Mouse (Mus musculus): Measurements from ENCODE around the gene Slc9b1. TPM values are rescaled to one million over a fixed set of nuclear protein-coding genes. Genes with fewer than 3 reads are reported as not detected.

Gene Slc9b1
- polyA plus RNA-seq, 1 experiment from 2014 or later, result not detected

DNA sequence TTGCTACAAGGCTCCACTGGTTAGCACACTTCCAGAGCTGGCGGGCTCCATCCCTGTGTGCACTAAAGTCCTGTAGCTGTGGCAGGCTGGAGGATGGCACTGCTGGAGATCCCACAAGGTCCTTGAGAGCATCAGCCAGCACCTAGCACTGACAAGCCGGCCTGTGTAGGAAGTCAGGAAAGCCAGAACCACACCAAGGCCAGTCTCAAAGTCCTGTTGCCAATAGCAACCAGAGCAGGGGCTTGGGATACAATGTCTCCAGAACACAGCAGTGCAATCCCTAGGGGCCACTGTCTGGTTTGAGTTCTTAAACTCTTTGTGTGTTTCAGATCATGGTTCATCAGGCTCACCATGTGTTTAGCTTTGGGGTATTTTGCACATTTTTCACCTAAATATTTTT is 33.0 kb upstream of the Slc9b1 start:
- no peaks in the 10 kb centered on the region for H3K36me3 ChIP-seq (ENCODE audit: control insufficient read depth, insufficient read depth, low read length)
- no peak overlapping the region for H3K9ac ChIP-seq (ENCODE audit: low read length)
- WGBS, result 83% methylated on average over 2 of the region's 2 CpGs
- 0 out of 2 replicates have a peak, but pooled peaks cover 4% of the 10 kb centered on the region for H3K9me3 ChIP-seq (replicated peaks; ENCODE audit: control insufficient read depth, low read length)
- H3K27me3 ChIP-seq (replicated peaks; ENCODE audit: control insufficient read depth, insufficient read depth, low read length), result no peaks in the 10 kb centered on the region
- H3K4me1 ChIP-seq (ENCODE audit: control insufficient read depth, insufficient read depth, low read length), result no peaks in the 10 kb centered on the region
- H3K4me3 ChIP-seq (ENCODE audit: low read depth, low read length), result no peak overlapping the region
- H3K27ac ChIP-seq (ENCODE audit: low read depth, low read length), result no peak overlapping the region
- no peak overlapping the region for H3K4me2 ChIP-seq (ENCODE audit: low read length)
- ATAC-seq (no peak), DNase-seq (ENCODE audit: low spot score) (no peak)

DNA sequence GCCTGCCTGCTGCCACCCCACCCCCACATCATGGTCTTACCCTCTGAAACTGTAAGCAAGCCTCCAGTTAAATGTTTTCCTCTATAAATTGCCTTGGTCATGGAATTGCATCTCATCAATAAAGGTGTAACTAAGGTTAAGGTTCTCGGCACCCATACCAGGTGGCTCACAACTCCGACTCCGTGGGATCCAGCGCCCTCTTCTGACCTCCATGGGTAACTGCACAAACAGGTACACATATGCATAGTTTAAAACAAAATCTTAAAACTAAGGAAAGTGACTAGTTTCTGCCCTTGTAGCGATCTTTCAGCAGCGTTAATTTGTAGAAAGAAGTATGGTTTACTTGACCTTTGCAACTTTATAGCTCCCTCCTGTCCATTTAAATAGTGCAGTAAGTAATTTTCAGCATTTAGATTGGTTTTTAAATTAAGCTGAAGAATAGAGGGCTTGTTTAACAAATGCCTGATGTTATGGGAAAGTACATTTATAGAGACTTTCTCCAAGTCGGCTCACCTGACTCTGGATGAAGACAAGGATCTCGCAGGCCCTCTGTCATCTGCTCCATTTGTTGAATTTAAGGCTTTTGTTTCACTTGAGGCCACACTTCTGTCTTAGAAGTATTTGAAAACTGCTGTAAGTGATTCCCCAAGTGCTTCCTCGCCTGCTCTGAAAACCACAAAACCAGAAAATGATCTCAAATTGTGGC is 32.0 kb upstream of the Slc9b1 start:
- Histone ChIP-seq H3K36me3 (ENCODE audit: control insufficient read depth, insufficient read depth, low read length) (no peaks in the 10 kb centered on the region), H3K27ac (ENCODE audit: low read depth, low read length) (no peak overlapping the region), H3K27me3 (replicated peaks; ENCODE audit: control insufficient read depth, insufficient read depth, low read length) (no peaks in the 10 kb centered on the region), H3K9ac (ENCODE audit: low read length) (no peak overlapping the region), H3K4me3 (ENCODE audit: low read depth, low read length) (no peak overlapping the region), H3K4me2 (ENCODE audit: low read length) (no peak overlapping the region), H3K4me1 (ENCODE audit: control insufficient read depth, insufficient read depth, low read length) (no peaks in the 10 kb centered on the region), H3K9me3 (replicated peaks; ENCODE audit: control insufficient read depth, low read length) (0 out of 2 replicates have a peak, but pooled peaks cover 4% of the 10 kb centered on the region)
- WGBS, result 92% methylated on average over 9 of the region's 9 CpGs
- DNase-seq (ENCODE audit: low spot score), result no peak
- no peak for ATAC-seq

DNA sequence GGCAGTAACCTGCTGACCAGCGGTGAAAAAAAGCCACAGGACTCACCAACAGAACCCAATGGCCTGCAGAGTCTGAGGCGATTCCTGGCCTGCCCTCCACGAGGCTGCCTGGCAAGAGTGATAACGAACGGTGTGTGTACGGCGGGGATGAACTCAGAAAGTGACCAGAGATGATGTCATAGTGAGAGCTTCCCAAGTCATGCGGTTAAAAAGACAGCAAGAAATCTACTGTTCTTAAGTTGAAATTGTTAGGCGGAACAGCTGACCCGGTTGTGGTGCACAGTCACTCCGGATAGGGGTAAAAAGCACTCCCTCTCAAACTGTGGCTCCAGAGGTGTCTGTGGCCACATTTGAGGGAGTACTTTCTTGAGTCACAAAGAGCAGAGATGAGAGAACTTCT is 29.5 kb upstream of the Slc9b1 start:
- H3K9ac ChIP-seq (ENCODE audit: low read length), result no peak overlapping the region
- H3K4me3 ChIP-seq (ENCODE audit: low read depth, low read length), result no peak overlapping the region
- no peak overlapping the region for H3K4me2 ChIP-seq (ENCODE audit: low read length)
- H3K36me3 ChIP-seq (ENCODE audit: control insufficient read depth, insufficient read depth, low read length), result no peaks in the 10 kb centered on the region
- H3K4me1 ChIP-seq (ENCODE audit: control insufficient read depth, insufficient read depth, low read length), result no peaks in the 10 kb centered on the region
- no peak for DNase-seq (ENCODE audit: low spot score)
- no peaks in the 10 kb centered on the region for H3K27me3 ChIP-seq (replicated peaks; ENCODE audit: control insufficient read depth, insufficient read depth, low read length)
- WGBS, result 91% methylated on average over 11 of the region's 11 CpGs
- no peak for ATAC-seq
- 0 out of 2 replicates have a peak, but pooled peaks cover 4% of the 10 kb centered on the region for H3K9me3 ChIP-seq (replicated peaks; ENCODE audit: control insufficient read depth, low read length)
- H3K27ac ChIP-seq (ENCODE audit: low read depth, low read length), result no peak overlapping the region

DNA sequence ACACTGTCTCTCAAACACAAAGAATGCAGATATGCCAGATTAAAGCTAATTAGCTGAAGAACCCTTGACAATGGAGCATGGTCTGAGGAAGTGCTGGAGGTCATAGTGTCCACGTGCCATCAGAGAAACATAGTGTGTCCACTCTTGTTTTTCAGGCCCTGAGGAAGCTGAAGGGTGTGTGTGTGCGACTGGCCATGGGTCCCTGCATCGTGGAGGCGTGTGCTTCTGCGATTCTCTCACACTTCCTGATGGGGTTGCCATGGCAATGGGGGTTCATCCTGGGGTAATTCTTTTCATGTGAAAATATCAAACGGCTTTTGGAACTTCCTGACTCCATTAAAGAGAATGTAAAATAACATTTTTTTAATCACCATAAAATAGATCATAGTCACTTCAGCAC is 23.5 kb upstream of the Slc9b1 start:
- H3K4me3 ChIP-seq (ENCODE audit: low read depth, low read length), result no peak overlapping the region
- ATAC-seq, result no peak
- H3K9ac ChIP-seq (ENCODE audit: low read length), result no peak overlapping the region

DNA sequence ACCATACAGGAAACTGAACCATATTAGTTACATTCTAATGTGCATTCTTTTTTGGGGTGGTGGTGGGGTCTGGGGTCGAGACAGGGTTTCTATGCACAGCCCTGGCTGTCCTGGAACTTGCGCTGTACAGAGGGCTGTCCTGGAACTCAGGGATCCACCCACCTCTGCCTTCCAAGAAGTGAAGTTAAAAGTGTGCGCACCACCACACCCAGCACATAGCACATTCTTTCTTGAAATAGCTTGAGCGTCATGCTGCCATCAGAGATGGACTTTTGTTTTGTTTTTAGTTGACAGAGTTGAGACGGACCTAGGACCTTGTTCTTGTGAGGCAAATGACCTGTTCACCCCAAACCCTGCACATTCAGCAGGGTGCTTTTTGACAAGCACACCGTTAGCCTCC is 20.7 kb upstream of the Slc9b1 start:
- Histone ChIP-seq H3K9me3 (replicated peaks; ENCODE audit: control insufficient read depth, low read length) (no peaks in the 10 kb centered on the region), H3K36me3 (ENCODE audit: control insufficient read depth, insufficient read depth, low read length) (no peaks in the 10 kb centered on the region), H3K4me1 (ENCODE audit: control insufficient read depth, insufficient read depth, low read length) (no peaks in the 10 kb centered on the region), H3K27me3 (replicated peaks; ENCODE audit: control insufficient read depth, insufficient read depth, low read length) (no peaks in the 10 kb centered on the region), H3K27ac (ENCODE audit: low read depth, low read length) (no peak overlapping the region), H3K9ac (ENCODE audit: low read length) (no peak overlapping the region), H3K4me3 (ENCODE audit: low read depth, low read length) (no peak overlapping the region), H3K4me2 (ENCODE audit: low read length) (no peak overlapping the region)
- ATAC-seq, result no peak
- 84% methylated on average over 6 of the region's 6 CpGs for WGBS
- no peak for DNase-seq (ENCODE audit: low spot score)

More for the DNA sequence above, 23.5 kb upstream of the Slc9b1 start:
- 50% methylated on average over 6 of the region's 6 CpGs for WGBS
- DNase-seq (ENCODE audit: low spot score), result no peak
- H3K36me3 ChIP-seq (ENCODE audit: control insufficient read depth, insufficient read depth, low read length), result no peaks in the 10 kb centered on the region
- H3K9me3 ChIP-seq (replicated peaks; ENCODE audit: control insufficient read depth, low read length), result no peaks in the 10 kb centered on the region
- H3K4me2 ChIP-seq (ENCODE audit: low read length), result no peak overlapping the region
- no peak overlapping the region for H3K27ac ChIP-seq (ENCODE audit: low read depth, low read length)
- H3K4me1 ChIP-seq (ENCODE audit: control insufficient read depth, insufficient read depth, low read length), result no peaks in the 10 kb centered on the region
- no peaks in the 10 kb centered on the region for H3K27me3 ChIP-seq (replicated peaks; ENCODE audit: control insufficient read depth, insufficient read depth, low read length)

DNA sequence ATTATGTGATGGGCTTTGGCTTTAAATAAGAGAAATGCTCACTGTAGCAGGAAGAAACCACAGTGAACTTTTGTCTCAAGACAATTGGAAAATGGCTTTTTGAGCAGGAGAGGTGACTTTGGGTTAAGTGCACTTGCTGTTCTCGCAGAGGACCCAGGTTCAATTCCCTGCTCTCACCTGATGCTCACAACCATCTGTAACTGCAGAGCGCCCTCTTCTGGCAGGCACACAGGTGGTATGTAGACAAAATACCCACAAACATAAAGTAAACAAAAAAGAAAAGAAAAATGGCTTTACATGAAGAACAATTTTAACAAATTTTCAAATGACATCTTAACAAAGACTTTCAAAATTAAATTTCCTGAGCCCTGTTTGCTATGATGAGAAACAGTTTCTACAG is 20.2 kb upstream of the Slc9b1 start:
- Histone ChIP-seq H3K27ac (ENCODE audit: low read depth, low read length) (no peak overlapping the region), H3K27me3 (replicated peaks; ENCODE audit: control insufficient read depth, insufficient read depth, low read length) (no peaks in the 10 kb centered on the region), H3K4me3 (ENCODE audit: low read depth, low read length) (no peak overlapping the region), H3K9me3 (replicated peaks; ENCODE audit: control insufficient read depth, low read length) (no peaks in the 10 kb centered on the region), H3K36me3 (ENCODE audit: control insufficient read depth, insufficient read depth, low read length) (no peaks in the 10 kb centered on the region), H3K9ac (ENCODE audit: low read length) (no peak overlapping the region), H3K4me1 (ENCODE audit: control insufficient read depth, insufficient read depth, low read length) (no peaks in the 10 kb centered on the region), H3K4me2 (ENCODE audit: low read length) (no peak overlapping the region)
- 65% methylated on average over 2 of the region's 2 CpGs for WGBS
- ATAC-seq (no peak), DNase-seq (ENCODE audit: low spot score) (no peak)

DNA sequence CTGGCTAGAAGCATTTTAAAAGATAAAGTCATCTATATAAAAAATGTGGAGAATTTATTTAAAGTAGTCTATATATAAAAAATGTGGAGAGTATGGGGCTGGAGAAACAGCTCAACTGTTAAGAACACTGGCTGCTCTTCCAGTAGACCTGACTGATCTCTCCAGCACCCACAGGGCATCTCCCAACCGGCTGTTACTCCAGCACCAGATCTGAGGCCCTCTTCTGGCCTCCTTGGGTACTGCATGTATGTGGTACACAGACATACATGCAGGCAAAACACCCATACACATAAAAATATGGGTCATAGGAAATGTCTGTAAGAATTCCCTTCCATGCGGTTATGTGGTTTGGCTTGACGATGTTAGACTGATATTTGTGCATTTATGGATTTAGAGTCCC is 19.3 kb upstream of the Slc9b1 start:
- no peak overlapping the region for H3K9ac ChIP-seq (ENCODE audit: low read length)
- H3K27me3 ChIP-seq (replicated peaks; ENCODE audit: control insufficient read depth, insufficient read depth, low read length), result no peaks in the 10 kb centered on the region
- peak; percentile 33 for DNase-seq (ENCODE audit: low spot score)
- no peak overlapping the region for H3K4me3 ChIP-seq (ENCODE audit: low read depth, low read length)
- no peaks in the 10 kb centered on the region for H3K4me1 ChIP-seq (ENCODE audit: control insufficient read depth, insufficient read depth, low read length)
- ATAC-seq, result no peak
- no peaks in the 10 kb centered on the region for H3K36me3 ChIP-seq (ENCODE audit: control insufficient read depth, insufficient read depth, low read length)
- 57% methylated on average over 3 of the region's 3 CpGs for WGBS
- no peaks in the 10 kb centered on the region for H3K9me3 ChIP-seq (replicated peaks; ENCODE audit: control insufficient read depth, low read length)
- H3K4me2 ChIP-seq (ENCODE audit: low read length), result no peak overlapping the region
- no peak overlapping the region for H3K27ac ChIP-seq (ENCODE audit: low read depth, low read length)

DNA sequence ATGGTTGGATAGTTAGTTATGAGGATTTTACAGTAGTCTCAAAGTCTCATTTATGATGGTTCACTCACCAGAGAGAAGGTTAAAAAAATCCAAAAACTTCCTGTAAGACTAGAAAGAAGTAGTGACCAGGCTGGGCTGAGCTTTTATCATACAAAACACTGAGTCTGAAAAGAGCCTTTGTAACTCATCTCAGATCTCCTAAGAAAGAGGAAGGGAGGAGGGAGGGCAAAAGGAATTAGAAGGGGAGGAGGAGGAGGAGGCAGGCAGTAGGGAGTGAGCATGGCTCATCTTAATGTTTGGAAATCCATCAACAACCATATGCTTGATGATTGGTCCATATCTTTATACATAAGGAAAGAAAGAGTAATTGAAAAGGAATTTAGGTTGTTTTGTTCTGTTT is 15.1 kb upstream of the Slc9b1 start:
- DNase-seq (ENCODE audit: low spot score) (no peak), ATAC-seq (no peak)
- Histone ChIP-seq H3K36me3 (ENCODE audit: control insufficient read depth, insufficient read depth, low read length) (no peaks in the 10 kb centered on the region), H3K4me2 (ENCODE audit: low read length) (no peak overlapping the region), H3K9ac (ENCODE audit: low read length) (no peak overlapping the region), H3K9me3 (replicated peaks; ENCODE audit: control insufficient read depth, low read length) (no peaks in the 10 kb centered on the region), H3K27ac (ENCODE audit: low read depth, low read length) (no peak overlapping the region), H3K4me1 (ENCODE audit: control insufficient read depth, insufficient read depth, low read length) (no peaks in the 10 kb centered on the region), H3K4me3 (ENCODE audit: low read depth, low read length) (no peak overlapping the region), H3K27me3 (replicated peaks; ENCODE audit: control insufficient read depth, insufficient read depth, low read length) (no peaks in the 10 kb centered on the region)

DNA sequence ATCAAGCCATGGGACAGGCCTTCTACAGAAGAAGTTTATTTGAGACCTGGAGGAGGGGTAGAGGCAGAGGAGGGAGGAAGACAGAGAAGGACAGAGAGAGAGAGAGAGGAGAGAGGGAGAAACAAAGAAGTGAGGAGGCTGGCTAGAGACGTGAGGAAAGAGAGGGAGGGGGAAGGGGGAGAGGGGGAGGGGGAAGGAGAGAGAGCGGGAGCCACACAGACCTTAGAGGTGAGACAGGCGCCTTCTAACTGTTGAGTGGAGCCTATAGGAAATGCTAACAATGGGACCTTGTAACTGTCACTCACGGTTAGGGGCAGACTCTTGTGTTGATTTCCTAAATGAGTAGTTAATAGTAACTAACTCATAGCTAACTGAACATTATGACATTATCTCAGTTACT is 14.1 kb upstream of the Slc9b1 start:
- no peak overlapping the region for H3K9ac ChIP-seq (ENCODE audit: low read length)
- no peak for DNase-seq (ENCODE audit: low spot score)
- 43% methylated on average over 4 of the region's 4 CpGs for WGBS
- H3K4me1 ChIP-seq (ENCODE audit: control insufficient read depth, insufficient read depth, low read length), result no peaks in the 10 kb centered on the region
- H3K4me2 ChIP-seq (ENCODE audit: low read length), result no peak overlapping the region
- no peaks in the 10 kb centered on the region for H3K36me3 ChIP-seq (ENCODE audit: control insufficient read depth, insufficient read depth, low read length)
- H3K27me3 ChIP-seq (replicated peaks; ENCODE audit: control insufficient read depth, insufficient read depth, low read length), result no peaks in the 10 kb centered on the region
- ATAC-seq, result no peak
- H3K4me3 ChIP-seq (ENCODE audit: low read depth, low read length), result no peak overlapping the region
- no peak overlapping the region for H3K27ac ChIP-seq (ENCODE audit: low read depth, low read length)
- H3K9me3 ChIP-seq (replicated peaks; ENCODE audit: control insufficient read depth, low read length), result no peaks in the 10 kb centered on the region
